Mouse (Mus musculus) mesoderm, embryonic 11.5 days (tissue): ENCODE measurements at regions not wholly inside any gene's neighbourhood (a gene's known extent, or its start where the extent isn't known, plus 50 kb on each side); places are given as distances from the start of the nearest gene placed in this dataset.

Experiments used
- DNase-seq: peaks from one replicate; pipeline ENCODE4 v3.0.0-alpha.2; 2012; ENCODE audit warnings: low read depth, low spot score

DNA sequence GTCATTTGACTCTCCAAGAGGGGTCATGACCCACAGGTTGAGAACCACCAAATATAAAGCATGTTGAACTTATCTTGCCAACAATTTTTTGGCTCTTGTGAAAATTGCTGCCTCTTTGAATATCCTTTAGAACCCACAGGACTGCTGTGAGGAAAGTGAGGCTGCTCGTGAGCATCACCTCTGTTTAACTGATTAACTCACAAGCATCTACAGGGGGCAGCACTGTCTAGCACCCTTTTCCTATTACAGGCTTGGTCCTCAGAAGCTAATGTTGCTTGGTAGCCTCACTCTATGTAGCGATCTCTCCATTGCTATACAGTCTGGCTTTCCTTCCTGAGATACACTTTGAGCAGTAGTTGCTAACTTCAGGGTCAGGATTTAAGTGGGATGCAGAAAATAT is 522.4 kb upstream of the Adam24 start:
- no peak for DNase-seq

DNA sequence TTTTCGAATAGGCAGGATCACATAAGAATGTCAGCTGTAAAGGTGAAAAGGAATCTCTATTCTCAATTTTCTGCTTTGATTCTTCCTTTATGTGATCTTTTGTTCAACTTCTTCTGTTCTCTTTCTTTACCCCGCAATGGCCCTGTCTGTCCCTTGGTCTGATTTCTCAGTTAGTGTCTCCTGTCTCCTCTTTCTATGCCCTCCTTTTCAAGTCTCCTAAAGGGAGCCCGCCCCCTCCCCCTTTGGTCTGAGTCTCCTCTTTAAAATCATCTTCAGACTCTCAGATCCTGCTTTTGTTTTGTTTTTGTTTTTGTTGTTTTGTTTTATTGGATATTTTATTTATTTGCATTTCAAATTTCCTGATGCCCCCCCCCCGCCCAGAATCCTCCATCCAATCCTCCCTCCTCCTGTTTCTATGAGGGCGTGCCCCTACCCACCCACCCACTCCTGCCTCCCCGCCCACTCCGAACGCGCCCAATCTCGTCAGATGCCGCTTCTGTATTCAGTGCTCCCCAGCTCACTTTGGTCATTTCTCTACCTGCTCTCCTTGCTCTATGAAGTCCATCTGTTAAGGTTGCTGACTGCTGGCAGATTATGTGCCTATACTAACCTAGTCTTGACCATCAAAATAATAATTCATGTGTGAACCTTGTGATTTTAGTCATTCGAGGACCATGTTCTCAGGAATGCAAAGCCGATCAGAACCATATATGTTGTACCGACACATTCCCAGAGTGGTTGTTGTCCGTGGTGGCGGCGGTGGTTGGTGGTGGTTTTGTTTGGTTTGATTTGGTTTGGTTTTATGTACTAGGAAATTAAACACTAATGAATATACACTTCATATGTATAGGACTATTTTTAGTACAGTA is 487.9 kb upstream of the Adam24 start:
- no peak for DNase-seq

DNA sequence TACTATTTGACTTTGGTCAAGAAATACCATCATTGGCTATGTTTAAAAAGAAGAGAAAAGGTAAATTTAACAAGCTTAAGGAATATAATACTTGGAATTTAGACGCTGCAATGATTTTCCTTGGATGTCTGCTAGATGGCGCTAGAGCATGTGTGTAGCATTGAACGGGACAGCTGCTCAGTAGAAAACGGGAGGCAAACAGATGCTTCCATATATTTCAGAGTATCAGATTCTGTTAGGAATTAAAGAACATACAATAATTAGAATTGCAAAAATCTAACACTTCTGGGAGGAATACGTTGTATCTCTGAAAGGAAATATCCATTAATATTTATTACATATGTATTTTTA is 487.3 kb upstream of the Adam24 start:
- DNase-seq, result peak; percentile 60

DNA sequence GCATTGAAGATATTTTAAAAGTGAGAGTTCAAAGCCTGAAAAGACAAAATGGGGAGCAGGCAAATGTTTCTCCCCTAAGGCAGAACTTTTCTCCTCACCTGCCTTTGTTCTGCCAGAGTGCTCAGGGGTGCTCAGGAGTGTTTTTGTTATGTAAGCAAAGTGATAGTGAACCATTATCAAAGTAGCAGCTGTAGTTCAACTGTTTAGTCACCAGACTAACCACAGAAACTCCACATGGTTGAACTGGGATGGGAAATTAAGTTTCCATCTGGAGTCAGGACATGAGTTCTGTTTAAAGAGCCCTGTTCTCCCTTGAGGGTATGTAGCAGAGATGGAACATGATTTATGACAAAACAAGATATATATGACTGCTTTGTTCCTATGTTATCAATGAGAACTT is 482.6 kb upstream of the Adam24 start:
- no peak for DNase-seq

DNA sequence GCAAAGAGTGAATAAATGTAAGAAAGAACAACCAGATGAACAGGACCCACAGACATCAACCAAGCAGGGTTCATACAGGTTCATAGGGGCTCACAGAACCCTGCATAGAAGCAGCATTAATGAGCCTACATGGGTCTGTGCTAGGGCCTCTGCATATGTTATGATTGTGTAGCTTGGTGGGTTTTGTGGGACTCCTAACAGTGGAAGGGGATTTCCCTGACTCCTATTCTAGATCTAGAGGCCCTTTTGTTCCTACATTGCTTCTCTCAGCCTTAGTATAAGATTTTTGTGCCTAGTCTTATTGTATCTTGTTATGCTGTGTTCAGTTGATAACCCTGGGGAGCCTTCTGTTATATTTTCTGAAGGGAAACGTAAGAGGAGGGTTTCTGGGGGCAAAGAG is 481.7 kb upstream of the Adam24 start:
- DNase-seq, result no peak

DNA sequence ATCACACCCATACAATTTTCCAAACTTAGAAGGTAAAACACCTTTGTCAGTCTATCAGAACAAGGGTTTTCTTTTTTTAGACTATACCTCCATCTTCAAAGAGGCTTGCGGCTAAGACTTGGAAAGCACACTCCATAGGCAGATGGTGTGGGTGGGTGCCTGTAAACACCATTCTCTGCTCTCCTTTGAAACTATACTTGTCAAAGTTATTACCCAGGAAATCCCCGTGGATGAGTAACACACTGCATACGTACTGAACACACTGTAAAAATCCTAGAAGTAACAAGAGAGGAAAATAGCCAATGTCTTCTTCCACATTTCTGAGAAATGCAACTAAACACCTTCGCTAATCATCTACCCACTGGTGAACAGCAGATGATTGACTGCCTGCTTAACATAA is 464.0 kb upstream of the Adam24 start:
- DNase-seq, result no peak

DNA sequence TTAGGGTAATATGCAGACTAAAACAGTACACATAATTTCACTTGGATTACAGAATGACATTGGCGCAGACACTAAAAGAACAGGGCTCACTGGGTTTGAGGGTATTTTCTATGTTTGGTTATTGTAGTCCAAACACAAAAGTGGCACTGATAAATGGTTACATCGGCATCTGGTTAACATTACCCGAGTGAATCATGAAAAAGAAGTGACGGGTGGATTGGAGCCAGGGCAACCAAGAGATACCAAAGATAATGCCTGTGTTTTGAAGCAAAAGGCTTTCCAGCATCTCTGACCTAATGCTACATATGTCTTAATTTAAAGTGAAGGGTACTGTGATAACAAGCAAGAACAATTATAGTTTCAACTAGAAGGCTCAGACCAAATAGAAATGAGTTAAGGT is 451.4 kb upstream of the Adam24 start:
- peak; percentile 54 for DNase-seq

DNA sequence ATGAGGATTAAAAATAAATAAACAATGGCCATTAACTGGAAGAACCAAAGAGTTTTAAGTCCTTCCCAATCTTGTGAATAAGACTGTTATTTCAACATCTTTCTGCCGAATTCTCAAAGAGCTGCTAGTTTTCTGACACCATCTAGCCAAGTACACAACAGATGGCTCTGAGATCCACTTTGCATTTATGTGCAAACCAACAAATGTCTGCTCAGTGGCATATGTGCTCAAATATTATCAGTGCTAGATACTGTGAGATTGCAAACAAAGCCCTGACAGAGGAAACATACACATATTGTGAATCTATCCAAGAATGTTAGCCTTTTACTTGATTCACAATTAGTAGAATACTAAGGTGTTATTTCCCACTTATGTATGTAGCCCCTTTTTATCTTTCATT is 447.6 kb upstream of the Adam24 start:
- no peak for DNase-seq
